Mouse (Mus musculus) midbrain, postnatal 0 days (tissue): Measurements from ENCODE around the gene Tmco1. TPM values are rescaled to one million over a fixed set of nuclear protein-coding genes. Genes with fewer than 3 reads are reported as not detected.
"Not testable (repeated sequence)": the region's sequence is repeated elsewhere in the genome, so short reads cannot be mapped to it uniquely, and the experiment has no call there.

Experiments
- ATAC-seq: fragments of 200-750 bp; cut with Nextera tagmentation; 2 replicates; pipeline ENCODE4 v1.8.0; 2017; ENCODE audit warnings: moderate number of reproducible peaks, mild to moderate bottlenecking, moderate TSS enrichment, moderate library complexity; ENCODE audit not compliant: low FRiP score
- DNase-seq: peaks from one replicate; pipeline ENCODE4 v3.0.0-alpha.2; 2015; ENCODE audit warnings: low spot score
- H3K27ac ChIP-seq: fragments of 300-500 bp; sonication (generic); 2 replicates; pipeline ENCODE4 v1.5.1; 2014; ENCODE audit warnings: low read depth, mild to moderate bottlenecking, low read length, mixed read lengths
- H3K27me3 ChIP-seq: fragments of 300-500 bp; sonication (generic); 2 replicates; pipeline ENCODE4 v1.6.1; 2014; ENCODE audit warnings: low read length, control low read depth, mixed read lengths; ENCODE audit not compliant: insufficient read depth
- H3K36me3 ChIP-seq: fragments of 300-500 bp; sonication (generic); 2 replicates; pipeline ENCODE4 v1.6.1; 2014; ENCODE audit warnings: low read length, control low read depth, mixed read lengths; ENCODE audit not compliant: insufficient read depth
- H3K4me1 ChIP-seq: fragments of 300-500 bp; sonication (generic); 2 replicates; pipeline ENCODE4 v1.6.1; 2014; ENCODE audit warnings: mild to moderate bottlenecking, control low read depth, antibody characterized with exemption, low read length, mixed read lengths; ENCODE audit not compliant: insufficient read depth
- H3K4me2 ChIP-seq: fragments of 300-500 bp; sonication (generic); 2 replicates; pipeline ENCODE4 v1.6.1; 2014; ENCODE audit warnings: low read depth, mild to moderate bottlenecking, low read length, mixed read lengths; ENCODE audit not compliant: poor library complexity, severe bottlenecking
- H3K4me3 ChIP-seq: fragments of 300-500 bp; sonication (generic); 2 replicates; pipeline ENCODE4 v1.5.1; 2014; ENCODE audit warnings: low read depth, mild to moderate bottlenecking, low read length, moderate library complexity
- H3K9ac ChIP-seq: fragments of 300-500 bp; sonication (generic); replicated peaks from 2 replicates; pipeline ENCODE4 v1.6.1; 2014; ENCODE audit warnings: mild to moderate bottlenecking, low read length, moderate library complexity, mixed read lengths; ENCODE audit not compliant: poor library complexity, severe bottlenecking
- H3K9me3 ChIP-seq: fragments of 300-500 bp; sonication (generic); 2 replicates; pipeline ENCODE4 v1.6.1; 2016; ENCODE audit warnings: low read length, control low read depth
- CTCF ChIP-seq: IDR thresholded peaks from 2 replicates; pipeline ENCODE4 v1.5.1; 2016; ENCODE audit warnings: antibody characterized with exemption, mild to moderate bottlenecking
- WGBS: fragments of 180-500 bp; shearing (Covaris S2); extraction: QIAGEN DNeasy Blood & Tissue Kit; methylation state at CpG from one replicate; pipeline ENCODE4 v1.1.7; 2014; 5-methylcytosine and 5-hydroxymethylcytosine counted together
- polyA plus RNA-seq: library from polyadenylated mRNA; unstranded; fragments of >200 nt; fragmentation: Nextera tagmentation; extraction: Ambion mirVana; gene quantifications from 2 replicates; pipeline ENCODE4 v1.2.1, GENCODE M21; 2015
- total RNA-seq: library from RNA; depleted of rRNA; stranded (reverse); fragments of >200 nt; gene quantifications from 2 replicates; pipeline ENCODE4 v1.2.3, GENCODE M21; 2014

Tmco1 gene
- total and polyA plus RNA-seq, 2 experiments from 2014 or later, result 40.7 to 74.9 TPM

DNA sequence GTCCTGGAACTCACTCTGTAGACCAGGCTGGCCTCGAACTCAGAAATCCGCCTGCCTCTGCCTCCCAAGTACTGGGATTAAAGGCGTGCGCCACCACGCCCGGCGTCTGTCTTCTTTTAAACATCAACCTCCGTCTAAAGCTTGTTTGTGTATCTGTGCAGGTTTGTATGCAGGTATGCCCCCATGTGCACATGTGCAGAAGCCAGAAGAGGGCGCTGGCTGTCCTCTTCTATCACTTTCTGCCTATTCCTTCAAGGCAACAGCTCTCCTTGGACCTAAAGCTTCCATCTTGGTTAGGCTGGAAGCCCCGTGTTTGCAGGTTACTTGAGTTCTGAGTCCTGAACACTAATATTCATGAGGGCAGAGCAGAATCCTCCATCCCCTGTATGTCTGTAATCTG lies 34.7 kb downstream of the Tmco1 start:
- H3K4me3 ChIP-seq, result no peak overlapping the region
- H3K27ac ChIP-seq, result no peak overlapping the region
- H3K27me3 ChIP-seq, result no peaks in the 10 kb centered on the region
- DNase-seq, result no peak
- no peaks in the 10 kb centered on the region for H3K9me3 ChIP-seq
- no peak for TF ChIP-seq CTCF
- H3K9ac ChIP-seq, result no peak overlapping the region
- H3K4me1 ChIP-seq, result no peaks in the 10 kb centered on the region
- H3K4me2 ChIP-seq, result no peak overlapping the region
- no peak for ATAC-seq
- 90% methylated on average over 9 of the region's 10 CpGs for WGBS
- H3K36me3 ChIP-seq, result no peaks in the 10 kb centered on the region

DNA sequence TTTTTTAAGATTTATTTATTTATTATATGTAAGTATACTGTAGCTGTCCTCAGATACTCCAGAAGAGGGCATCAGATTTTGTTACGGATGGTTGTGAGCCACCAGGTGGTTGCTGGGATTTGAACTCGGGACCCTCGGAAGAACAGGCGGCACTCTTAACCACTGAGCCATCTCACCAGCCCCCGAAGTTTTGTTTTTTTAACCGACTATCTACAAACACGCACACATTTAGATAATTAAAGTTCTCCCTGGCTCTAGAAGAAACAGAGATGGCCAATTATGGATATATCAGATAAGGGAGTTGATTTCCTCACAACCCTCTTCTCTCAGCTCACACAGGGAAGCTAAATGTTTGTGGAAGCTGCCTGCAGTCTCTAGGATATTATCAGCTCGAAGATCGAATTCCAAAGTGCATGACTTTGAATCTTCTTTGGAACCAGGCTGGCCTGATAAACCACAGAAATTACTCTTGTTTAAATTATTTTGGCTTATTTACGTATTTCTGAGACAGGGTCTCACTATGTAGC lies 37.9 kb downstream of the Tmco1 start:
- not testable (repeated sequence) for H3K9ac ChIP-seq, H3K4me2 ChIP-seq, ATAC-seq, H3K36me3 ChIP-seq, H3K4me3 ChIP-seq, H3K4me1 ChIP-seq, DNase-seq, H3K27me3 ChIP-seq, H3K27ac ChIP-seq, H3K9me3 ChIP-seq
- 91% methylated on average over 10 of the region's 10 CpGs for WGBS

DNA sequence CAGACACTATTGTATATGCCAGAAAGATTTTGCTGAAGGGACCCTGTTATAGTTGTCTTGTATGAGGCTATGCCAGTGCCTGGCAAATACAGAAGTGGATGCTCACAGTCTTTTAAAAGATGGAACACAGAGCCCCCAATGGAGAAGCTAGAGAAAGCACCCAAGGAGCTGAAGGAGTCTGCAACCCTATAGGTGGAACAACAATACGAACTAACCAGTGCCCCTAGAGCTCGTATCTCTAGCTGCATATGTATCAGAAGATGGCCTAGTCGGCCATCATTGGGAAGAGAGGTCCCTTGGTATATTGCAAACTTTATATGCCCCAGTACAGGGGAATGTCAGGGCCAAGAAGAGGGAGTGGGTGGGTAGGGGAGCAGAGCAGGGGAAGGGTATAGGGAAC lies 41.0 kb downstream of the Tmco1 start:
- peak overlapping the region; percentile 87; the same call in 1 of the 2 replicates for H3K27ac ChIP-seq
- H3K4me2 ChIP-seq, H3K4me3 ChIP-seq, H3K36me3 ChIP-seq, DNase-seq, ATAC-seq, H3K27me3 ChIP-seq, H3K9me3 ChIP-seq, H3K9ac ChIP-seq, H3K4me1 ChIP-seq: not testable (repeated sequence)
- TF ChIP-seq CTCF, result peak; percentile 14; the same call in 1 of the 2 replicates
- WGBS, result 67% methylated on average over 3 of the region's 3 CpGs

DNA sequence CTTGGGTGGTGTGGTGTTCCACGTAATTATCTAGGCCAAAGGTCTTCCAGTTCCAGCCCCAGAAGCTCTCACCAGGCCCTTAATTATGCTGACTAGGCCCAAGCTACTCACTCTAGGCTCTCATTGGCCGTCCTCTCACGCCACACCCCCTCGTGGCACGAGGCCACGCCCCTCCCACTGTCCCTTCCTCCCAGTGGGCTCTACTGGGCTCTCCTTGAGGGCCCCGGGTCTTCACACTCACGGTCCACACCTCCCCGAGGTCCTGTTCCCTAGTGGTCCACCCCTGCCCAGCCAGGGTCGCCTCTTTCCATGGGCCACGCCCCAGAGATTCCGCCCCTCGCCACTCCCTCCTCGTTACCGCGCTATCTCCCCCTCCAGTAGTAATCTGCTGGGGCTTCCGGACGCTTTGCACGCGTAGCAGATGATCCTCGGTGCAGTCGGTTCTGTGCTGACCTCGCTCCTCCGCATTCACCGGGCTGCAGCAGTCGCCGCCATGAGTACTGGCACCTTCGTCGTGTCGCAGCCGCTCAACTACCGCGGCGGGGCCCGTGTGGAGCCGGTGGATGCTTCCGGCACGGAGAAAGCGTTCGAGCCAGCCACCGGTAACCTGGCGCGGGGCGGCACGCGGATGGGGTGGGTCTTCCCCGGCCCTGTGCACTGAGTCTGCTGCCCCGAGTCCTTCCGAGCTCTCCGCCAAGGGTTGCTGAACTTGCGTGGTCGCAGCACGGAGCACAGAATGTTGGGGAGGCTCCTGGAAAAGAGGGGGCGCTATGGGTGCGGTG lies 41.8 kb downstream of the Tmco1 start, which contains the start of gene Aldh9a1:
Gene Aldh9a1, plus strand, starts transcription at position 177 of the 782 bp plus-strand sequence.
- peak; percentile 3; the same call in 1 of the 2 replicates for TF ChIP-seq CTCF
- H3K9me3 ChIP-seq, result no peaks in the 10 kb centered on the region
- ATAC-seq (peak; percentile 99), DNase-seq (peak; percentile 89)
- peaks cover 9% of the 10 kb centered on the region for H3K36me3 ChIP-seq
- peak within 1 kb of the TSS; percentile 79 for H3K4me2 ChIP-seq
- no peaks in the 10 kb centered on the region for H3K27me3 ChIP-seq
- H3K4me3 ChIP-seq, result peak within 1 kb of the TSS; percentile 76
- no peaks in the 10 kb centered on the region; the same call in 1 of the 2 replicates for H3K4me1 ChIP-seq
- H3K27ac ChIP-seq, result peak within 1 kb of the TSS; percentile 87
- peak within 1 kb of the TSS; percentile 83 for H3K9ac ChIP-seq
- under 1% methylated on average over 54 of the region's 55 CpGs for WGBS

DNA sequence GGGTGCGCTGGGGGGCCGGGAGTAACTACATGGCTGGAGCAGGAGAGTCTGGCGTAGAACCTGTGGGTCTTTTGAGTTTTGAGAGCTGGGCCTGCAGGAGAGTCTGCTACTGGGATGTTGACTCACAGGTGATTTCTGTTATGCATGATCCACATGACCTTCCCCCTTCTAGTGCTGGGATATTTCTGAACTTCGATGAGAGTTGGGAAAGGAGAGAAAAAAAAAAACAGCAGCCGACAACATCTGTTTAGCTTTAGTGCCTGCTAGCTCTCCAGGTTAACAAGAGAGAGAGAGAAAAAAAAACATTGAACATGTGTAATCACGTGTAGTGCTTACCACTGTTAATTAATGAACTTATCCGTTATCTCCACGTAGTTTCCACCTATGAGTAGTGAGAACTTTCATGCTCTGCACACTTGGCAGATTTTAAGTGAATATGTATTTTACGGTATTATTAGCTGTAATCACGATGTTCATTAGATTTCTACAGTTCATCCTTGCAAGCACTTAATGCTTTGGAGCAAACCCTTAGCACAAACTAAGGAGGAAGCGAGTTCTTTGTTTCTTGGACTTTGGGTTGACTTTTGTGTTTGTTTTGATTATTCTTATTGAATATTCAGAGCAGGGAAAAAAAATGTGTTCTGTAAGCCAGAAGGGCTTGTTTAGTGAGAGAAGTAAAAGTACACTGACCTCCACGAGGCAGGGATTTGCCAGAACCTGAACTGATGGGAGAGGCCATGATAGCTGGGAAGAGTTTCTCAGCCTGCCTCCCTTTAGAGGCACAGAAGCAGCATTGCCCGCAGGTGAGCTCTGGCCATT lies 42.6 kb downstream of the Tmco1 start:
- peaks cover 13% of the 10 kb centered on the region for H3K36me3 ChIP-seq
- H3K4me2 ChIP-seq, result peak overlapping the region; percentile 79
- peak overlapping the region; percentile 76 for H3K4me3 ChIP-seq
- H3K27me3 ChIP-seq, result no peaks in the 10 kb centered on the region
- DNase-seq (no peak), ATAC-seq (no peak)
- H3K9me3 ChIP-seq, result no peaks in the 10 kb centered on the region
- 33% methylated on average over 13 of the region's 13 CpGs for WGBS
- TF ChIP-seq CTCF, result no peak
- peak overlapping the region; percentile 83 for H3K9ac ChIP-seq
- H3K4me1 ChIP-seq, result no peaks in the 10 kb centered on the region; the same call in 1 of the 2 replicates
- peak overlapping the region; percentile 87 for H3K27ac ChIP-seq
